Mouse (Mus musculus): ENCODE measurements at regions not wholly inside any gene's neighbourhood (a gene's known extent, or its start where the extent isn't known, plus 50 kb on each side); places are given as distances from the start of the nearest gene placed in this dataset.

GRCm38 (mm10) chr1:88623040-88623439 lies 79.0 kb downstream of the Arl4c start:
- no peak for DNase-seq (ENCODE audit: low read depth)

DNA sequence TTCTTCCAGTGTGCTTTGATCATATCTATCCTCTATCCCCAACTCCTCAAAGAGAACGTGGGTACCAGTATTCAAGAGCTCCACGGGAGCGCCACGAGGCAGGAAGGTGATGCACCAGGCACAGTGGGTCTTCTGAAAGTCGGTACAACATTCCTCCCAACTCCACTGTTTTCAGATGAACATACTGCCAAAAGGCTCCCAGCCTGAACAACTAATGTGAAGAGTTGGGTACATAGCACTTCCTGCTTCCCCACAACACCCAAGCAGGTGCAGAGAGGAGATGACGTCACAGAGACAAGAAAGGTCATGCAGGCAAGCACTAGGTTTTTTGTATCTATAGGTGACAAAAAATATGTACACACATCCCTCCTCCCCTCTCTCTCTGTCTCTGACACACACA lies 79.7 kb downstream of the Arl4c start:
- no peak for DNase-seq (ENCODE audit: low read depth)

DNA sequence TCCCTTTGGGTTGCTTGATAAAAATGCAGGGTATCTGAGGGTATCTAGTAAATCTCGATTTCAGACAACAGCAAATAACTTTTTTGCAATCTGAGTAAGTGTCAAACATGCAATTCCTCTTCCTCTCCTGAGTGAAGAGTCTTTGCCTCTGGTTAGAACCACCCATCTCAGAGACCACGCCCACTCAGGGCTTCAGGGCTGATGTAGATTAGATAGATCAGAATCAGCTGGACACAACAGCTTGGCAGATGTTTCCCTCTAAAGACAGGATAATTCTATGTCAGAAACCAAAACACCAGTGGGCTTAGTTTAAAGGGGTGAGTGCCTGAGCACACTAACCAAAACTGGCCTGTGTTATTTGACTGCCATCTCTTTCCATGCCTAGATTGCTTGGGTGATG lies 80.8 kb downstream of the Arl4c start:
- peak; percentile 23 for DNase-seq (ENCODE audit: low read depth)

DNA sequence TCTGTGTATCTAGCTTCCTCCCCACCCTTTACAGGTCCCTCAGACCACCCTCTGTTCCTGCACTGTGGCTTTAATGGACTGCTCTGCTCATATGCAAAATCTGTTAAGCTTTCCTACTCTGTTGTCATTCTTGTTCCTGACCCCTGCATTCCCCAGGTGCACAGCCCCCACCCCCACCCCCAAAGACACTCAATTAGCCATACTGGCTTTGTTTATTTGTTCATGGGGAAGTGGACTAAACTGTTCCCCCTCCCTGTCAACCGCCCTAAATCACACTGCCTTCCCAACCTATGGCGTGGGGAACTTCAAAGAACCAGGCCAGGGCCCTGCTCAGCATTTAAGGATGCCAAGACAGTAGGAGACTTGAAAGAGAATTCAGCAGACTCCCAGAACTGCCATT lies 89.0 kb downstream of the Arl4c start:
- no peak for DNase-seq (ENCODE audit: low read depth)

DNA sequence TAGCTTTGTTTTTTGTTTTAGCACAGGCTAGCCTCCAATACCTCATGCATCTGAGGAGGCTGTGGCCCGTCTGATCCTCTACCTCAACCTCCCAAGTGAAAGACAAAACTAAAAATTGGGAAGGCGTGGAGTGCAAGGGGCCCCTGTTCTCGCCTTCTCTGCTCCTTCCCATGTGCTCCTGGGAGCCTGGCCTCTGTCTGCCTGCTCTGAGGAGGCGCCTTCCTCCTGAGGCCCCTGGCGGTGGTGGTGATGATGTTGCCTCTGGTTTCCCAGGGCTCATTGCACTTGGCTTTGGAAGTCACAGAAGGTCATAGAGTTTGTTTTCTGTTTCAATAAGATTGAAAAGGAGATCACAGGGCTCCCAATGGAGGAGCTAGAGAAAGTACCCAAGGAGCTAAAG lies 90.8 kb downstream of the Arl4c start:
- no peak for DNase-seq (ENCODE audit: low read depth)

DNA sequence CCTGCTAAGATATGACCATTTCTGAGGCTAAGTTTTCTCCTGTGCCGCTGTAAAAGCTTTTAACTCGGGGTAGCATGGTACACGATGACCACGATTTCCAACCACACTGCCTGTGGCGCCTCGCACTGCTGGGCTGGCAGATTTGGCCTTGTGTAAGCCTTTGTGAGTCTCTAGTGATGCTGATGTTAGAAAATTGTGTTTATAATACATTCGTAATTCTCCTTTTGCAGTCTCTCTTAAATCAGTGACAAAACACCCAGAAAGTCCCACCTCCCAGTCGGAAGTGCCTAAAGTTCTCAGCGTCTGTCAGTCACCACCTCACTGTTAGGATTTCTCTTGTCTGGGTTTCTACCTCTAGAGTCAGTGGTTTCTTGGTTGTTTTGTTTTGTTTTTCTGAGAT lies 91.2 kb downstream of the Arl4c start:
- DNase-seq (ENCODE audit: low read depth): no peak

- no peak for DNase-seq (ENCODE audit: low read depth)
Observed at GRCm38 (mm10) chr1:88608826-88609225, 93.2 kb downstream of the Arl4c start.

DNA sequence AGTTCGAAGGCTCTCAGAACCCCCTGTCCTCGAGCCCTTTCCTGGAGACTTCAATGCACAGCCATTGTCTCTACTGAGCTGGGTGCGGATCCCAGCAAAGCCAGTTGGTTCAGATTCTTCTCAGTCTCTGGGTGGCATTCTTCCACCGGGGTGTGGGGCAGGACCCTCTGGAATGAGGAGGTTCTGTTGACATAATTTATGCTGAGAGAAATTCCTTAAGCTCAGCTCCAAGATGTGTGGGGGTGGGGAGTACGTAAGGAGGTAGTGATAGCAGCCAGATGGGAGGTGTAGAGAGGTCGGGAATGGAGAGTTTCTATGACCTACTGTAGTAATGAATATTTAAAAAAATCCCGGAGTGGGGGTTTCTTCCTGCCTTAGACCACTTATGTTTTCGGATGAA lies 93.8 kb downstream of the Arl4c start:
- no peak for DNase-seq (ENCODE audit: low read depth)

DNA sequence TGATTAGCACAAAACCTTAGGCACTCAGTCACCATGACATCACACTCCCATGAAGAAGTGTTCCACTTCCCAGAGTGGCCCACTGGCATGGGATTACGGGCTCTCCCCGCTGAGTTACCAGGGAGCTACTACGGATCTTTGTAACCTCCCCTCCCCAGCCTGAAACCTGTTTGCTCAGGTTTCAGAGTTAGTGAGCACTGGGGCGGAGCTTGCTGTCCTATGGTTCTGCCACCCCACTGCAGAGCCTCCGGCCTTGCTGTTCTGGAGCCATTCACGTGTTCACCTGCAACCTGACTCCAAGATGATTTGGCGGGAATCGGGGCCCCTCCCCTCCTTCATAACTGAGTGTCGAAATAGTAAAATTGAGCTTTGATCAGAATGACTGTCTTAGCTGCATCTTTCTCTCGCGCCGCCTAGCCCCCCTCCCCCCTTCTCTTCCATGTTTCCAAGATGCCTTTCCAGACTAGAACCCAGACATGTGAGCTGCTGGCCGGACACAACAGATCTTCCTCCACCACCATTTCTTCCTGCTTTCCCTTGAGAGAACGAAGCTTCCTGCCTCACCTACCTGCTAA lies 95.8 kb upstream of the Glrp1 start:
- no peak for DNase-seq (ENCODE audit: low read depth)

DNA sequence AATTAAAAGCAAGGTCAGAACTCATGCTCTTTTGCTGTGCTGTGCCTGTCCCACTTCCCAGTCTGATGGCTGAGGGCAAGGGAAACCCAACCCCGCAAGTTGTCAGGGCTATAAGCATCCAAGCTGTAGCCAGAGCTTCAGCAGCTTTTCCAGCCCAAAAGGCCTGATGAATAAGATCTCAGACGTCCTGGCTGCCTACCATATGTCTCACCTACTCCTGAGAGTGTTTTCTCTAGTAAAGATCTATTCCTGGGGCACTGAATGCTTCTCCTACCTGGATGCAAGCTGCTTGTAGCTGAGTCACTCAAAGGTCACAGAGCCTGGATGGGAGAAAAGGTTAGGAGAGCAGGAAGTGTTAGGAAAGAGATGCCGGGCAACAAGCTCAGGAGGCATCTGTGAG lies 92.4 kb upstream of the Glrp1 start:
- no peak for DNase-seq (ENCODE audit: low read depth)

GRCm38 (mm10) chr1:88601801-88602200 lies 91.9 kb upstream of the Glrp1 start:
- DNase-seq (ENCODE audit: low read depth): no peak

- DNase-seq (ENCODE audit: low read depth): no peak
Observed at GRCm38 (mm10) chr1:88600145-88600544, 90.3 kb upstream of the Glrp1 start.

GRCm38 (mm10) chr1:88594484-88595254 lies 84.8 kb upstream of the Glrp1 start:
- DNase-seq (ENCODE audit: low read depth): no peak

DNA sequence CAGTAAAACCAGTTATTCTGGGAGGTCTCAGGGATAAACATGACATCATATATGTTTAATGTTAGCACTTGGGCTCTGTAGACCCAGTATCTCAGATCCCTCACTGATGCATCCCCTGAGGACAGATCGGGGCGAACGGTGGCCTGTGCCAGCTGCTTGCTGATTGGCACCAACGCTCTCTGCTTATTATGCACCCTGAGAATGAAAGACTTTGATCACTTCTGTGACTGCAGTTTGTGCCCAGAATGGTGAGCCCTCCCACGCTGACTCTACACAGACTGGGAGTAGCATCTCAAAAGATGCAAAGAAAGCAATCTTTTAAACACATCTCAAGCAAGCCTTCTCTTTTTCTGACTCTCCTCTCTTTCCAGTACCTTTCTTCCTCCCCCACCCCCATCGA lies 82.2 kb upstream of the Glrp1 start:
- no peak for DNase-seq (ENCODE audit: low read depth)

DNA sequence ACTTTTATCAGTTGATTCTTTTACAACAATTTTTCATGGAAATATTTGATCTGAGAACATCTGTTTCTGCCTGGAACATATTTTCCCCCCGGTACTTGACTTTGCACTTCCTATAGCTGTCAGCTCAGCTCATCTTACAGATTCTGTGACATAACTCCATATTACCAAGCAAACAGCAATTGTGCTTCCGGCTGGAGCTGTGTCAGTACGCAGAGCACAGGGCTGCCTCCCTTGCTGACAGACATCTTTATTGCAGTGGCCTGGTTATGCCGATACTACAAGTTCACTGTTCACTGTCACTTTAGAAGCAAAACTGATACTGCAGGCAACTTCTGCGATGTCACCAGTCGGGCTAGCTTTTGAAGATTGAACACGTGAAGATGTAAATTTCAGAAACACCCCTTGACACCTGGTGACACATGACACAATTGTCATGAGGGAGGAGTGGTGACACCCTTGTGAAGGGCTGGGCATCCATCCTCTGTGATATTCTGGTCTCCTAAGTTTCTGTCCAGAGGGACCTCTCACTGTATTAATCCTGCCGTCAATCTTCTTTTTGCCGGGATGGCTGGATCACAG lies 81.0 kb upstream of the Glrp1 start:
- no peak for DNase-seq (ENCODE audit: low read depth)

DNA sequence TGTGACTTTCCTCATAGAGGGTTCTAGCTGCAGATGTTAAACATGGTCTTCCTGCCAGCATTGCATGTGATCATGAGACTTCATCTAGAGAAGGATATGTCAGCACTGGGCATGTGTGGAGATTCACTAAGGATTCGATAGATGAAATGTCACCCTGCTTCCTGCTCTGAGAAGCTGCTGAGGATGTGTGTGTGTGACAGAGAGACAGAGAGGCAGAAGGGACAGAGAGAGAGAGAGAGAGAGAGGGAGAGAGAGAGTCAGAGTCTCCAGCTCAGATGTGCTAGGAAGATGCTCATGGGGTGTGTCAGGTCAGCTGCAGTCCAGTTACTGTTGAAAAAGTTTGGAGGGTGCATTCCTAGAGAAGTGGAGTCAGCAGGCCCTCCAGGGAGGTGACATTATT lies 78.9 kb upstream of the Glrp1 start:
- DNase-seq (ENCODE audit: low read depth): no peak

GRCm38 (mm10) chr1:88586823-88587820 lies 77.3 kb upstream of the Glrp1 start:
- DNase-seq (ENCODE audit: low read depth): peak; percentile 35

- DNase-seq (ENCODE audit: low read depth): no peak
Observed at GRCm38 (mm10) chr1:88586128-88586527, 76.3 kb upstream of the Glrp1 start.

GRCm38 (mm10) chr1:88584515-88585033 lies 74.7 kb upstream of the Glrp1 start:
- DNase-seq (ENCODE audit: low read depth): no peak

DNA sequence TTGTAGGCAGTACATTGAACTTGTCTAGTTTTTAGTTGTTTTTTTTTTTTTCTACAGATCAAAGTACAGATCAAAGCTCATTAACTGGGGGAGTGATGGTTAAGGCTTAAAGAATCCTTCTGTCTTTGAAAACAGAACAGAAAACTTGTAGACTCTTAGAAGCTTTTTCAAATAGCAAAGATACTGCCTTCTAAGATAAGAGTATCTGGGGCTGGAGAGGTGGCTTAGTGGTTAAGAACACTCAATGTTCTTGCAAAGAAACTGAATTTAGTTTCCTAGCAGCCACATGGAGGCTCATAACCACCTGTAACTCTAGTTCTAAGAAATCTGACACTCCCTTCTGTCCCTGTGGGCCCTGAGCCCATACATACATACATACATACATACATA lies 68.4 kb upstream of the Glrp1 start:
- no peak for DNase-seq (ENCODE audit: low read depth)

GRCm38 (mm10) chr1:88577498-88578230 lies 67.8 kb upstream of the Glrp1 start:
- DNase-seq (ENCODE audit: low read depth): no peak

Measured in NIH3T3 (cell line).